Mouse (Mus musculus) G1E-ER4 (cell line): ENCODE measurements around the gene Itpkc. TPM values are rescaled to one million over a fixed set of nuclear protein-coding genes. Genes with fewer than 3 reads are reported as not detected.

Experiments used
- GATA1 ChIP-seq: IDR thresholded peaks from one replicate; pipeline ENCODE4 v1.8.0; 2012; ENCODE audit warnings: low read length, inconsistent platforms
- polyA plus RNA-seq: library from polyadenylated mRNA; stranded (reverse); fragments of >175 nt; gene quantifications from 2 replicates; pipeline ENCODE4 v1.2.3, GENCODE M21; 2012

Gene Itpkc
- polyA plus RNA-seq, 1 experiment: 5.7 TPM

GRCm38 (mm10) chr7:27218586-27218985, 9.9 kb downstream of the Itpkc start:
- TF ChIP-seq GATA1: no peak

- TF ChIP-seq GATA1: no peak
Measured at GRCm38 (mm10) chr7:27212626-27213025, 15.8 kb downstream of the Itpkc start.

GRCm38 (mm10) chr7:27203730-27204449, 24.6 kb downstream of the Itpkc start:
- TF ChIP-seq GATA1: no peak

GRCm38 (mm10) chr7:27198779-27199178, 29.7 kb downstream of the Itpkc start:
- TF ChIP-seq GATA1: no peak

- no peak for TF ChIP-seq GATA1
Measured at GRCm38 (mm10) chr7:27198355-27198754, 30.1 kb downstream of the Itpkc start.

DNA sequence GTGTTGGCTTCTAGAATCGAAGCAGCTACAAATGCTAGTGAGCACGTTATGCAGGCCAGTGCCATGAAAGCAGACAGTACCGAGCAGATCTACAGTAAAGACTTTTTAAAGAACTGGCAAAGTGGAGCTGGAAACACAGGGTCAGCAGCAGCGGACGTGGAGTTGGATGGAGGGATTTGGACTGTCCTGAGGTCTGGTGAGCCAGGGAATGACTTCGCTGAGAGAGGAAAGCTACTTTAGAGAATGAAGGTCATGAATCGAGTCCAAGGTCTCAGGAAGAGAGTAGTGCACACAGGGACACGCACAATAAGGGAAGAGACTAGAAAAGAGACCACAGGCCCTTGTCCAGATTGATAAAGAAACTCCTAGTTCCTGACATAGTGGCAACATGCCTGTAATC, 30.8 kb downstream of the Itpkc start:
- no peak for TF ChIP-seq GATA1

DNA sequence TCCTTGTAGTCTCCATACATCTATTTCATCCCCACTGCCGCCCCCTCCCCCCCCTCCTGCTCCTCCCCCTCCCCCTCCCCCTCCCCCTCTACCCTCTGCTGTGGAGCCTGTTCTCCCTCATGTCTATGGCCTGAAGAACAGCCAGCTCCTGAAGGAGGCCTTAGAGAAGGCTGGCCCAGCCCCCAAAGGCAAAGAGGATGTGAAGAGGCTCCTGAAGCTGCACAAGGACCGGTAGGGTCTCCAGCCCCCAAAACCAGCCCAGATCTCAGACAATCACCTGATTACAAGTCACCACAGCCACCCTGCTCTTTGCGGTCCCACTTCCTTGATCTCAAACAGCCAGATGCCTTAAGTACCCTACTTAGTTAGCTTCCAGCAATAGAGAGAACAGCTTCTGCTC, 31.3 kb downstream of the Itpkc start:
- TF ChIP-seq GATA1: no peak

DNA sequence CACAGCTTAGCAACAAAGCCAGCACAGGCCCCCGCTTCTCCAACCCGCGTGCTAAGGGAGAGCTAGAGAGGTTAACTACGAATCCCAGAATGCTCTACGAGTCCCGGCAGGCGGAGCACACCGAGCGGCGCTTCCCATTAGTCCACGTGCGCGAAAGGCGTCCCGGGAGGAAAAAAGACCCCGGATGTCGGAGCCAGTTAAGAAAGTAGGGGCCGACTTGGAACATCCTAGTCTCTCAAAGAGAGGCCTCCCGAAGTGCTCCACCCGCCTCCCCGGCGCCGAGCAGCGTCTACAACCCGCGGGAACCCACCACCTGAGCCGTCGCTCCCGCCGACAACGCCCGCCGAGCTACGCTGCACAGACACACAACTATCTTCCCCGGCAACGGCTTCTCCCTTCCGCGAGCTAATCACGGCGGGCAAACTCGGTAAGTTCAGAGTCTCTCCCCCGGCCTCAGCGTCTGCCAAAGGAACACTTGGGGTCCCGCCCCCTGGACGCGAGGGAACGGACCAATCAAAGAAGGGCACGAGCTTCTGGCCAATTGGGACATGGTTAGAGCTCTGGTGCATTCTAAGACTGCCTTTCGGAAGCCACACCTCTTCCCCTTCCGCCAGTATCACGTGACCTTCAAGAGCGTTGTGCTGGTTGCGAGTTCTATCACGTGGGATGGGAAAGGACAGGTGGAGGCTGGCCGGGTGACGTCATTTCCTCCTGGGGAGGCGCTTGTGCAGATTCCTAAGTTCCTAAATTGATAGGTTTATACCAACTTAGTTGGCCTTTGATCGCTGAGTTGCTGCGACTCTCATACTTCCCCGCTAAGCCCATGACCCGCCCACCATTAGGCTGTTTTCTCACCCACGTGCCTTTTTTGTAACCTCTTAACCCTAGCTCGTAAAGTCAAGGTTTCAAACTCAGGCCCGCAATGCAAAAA, 32.5 kb downstream of the Itpkc start, which contains the start of the genes BC024978 and Snrpa:
Gene BC024978, plus strand, starts transcription at position 101 of the 931 bp plus-strand sequence.
Gene Snrpa, minus strand, starts transcription at position 591 of the 931 bp plus-strand sequence.
- no peak for TF ChIP-seq GATA1

DNA sequence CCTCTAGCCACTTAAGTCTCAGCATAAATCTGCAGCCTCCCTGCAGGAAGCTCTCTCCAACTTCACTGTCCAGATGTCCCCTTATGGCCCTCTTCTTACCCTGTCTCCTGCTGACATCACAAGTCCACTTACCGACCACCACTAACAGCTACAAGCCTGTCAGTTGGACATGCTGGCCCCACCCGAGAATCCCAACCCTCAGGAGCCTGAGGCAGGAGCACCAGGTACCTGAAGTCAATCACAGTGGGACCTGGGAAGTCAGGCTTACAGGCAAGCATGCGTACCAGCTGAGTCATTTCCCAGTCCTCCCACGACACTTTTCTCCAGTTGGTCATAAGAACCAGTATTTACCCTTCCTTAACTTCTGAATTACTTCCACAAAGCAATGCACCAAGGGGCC, 34.7 kb downstream of the Itpkc start:
- no peak for TF ChIP-seq GATA1

DNA sequence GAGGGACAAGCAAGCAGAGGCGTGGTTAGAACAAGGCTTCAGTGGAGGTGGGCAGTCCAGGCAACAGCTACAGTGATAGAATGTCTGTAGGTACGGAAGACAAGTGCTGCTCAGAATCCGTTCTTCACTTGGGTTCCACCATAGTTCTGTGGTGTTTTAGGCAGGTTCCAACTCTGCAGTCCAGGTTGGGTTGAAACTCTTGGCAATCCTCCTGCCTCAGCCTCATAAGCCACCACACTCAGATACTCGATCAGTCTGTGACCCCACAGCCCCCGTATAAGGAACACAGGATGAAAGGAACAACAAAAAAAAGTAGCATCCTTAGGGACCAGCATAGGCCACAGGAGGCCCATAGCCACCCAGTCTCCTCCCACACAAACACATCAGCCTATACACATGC, 36.0 kb downstream of the Itpkc start:
- no peak for TF ChIP-seq GATA1

DNA sequence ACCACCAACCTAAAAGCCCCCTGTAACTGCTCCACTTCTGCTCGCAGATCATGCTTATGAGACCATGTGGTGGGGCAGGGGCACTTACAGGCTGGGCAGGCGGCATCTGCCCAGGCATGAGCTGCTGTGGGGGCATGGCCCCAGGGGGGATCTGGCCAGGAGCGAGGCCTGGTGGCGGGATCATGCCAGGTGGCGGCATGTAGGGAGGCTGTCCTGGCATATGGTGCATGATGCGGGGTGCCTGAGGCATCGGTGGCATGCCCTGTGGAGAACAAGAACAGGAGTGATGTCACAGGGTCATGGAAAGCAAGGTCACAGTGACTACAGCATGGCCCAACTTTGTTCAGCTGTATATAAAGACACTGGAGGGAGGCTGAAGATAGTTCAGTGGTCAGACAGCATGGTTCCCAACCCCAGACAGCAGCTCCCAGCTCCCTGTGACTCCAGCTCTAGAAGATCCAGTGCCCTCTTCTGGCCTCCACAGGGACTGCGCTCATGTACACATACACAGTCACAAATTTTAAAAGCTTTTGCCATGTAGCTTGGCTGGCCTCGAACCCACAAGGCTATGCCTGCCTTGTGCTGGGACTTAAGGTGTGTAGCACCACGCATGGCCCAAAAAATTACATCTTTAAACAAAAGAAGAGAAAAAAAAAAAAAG, 39.1 kb downstream of the Itpkc start:
- no peak for TF ChIP-seq GATA1

DNA sequence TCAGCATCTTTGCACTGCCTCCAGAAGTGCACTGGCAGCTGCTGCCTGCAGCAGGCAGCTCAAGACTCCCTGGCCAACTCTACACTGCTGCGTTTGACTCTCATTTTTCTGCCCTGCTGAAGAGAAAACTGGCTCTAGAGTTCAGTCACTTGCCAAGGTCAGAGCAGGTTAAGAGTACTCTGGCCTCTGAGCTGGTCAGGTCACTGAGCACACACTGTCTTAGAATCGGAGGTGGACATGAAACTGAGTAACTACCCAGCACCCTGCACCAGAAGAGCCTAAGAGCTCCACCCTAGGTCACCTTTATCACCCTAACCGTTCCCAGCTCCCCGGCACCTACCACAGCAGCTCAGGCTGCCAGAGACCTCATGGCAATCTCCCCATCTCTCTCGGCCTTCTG, 42.5 kb downstream of the Itpkc start:
- TF ChIP-seq GATA1: no peak

DNA sequence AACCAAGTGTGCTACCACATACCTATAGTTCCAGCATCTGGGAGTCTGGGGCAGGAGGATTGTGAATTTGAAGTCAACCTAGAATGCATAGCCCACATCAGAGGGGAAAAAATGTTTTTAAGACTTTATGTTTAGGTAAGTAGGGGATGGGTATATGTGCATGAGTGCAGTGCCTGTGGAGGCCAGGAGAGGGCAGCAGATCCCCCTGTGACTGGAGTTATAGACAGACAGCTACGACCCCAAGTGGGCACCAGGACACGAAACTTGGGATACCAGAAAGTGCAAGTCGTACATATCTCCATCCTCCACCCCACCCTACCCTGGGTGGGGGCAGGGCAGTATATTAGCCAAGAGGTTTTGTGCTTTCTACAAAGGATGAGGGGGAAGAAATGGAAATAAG, 43.5 kb downstream of the Itpkc start:
- TF ChIP-seq GATA1: no peak

GRCm38 (mm10) chr7:27182498-27182897, 46.0 kb downstream of the Itpkc start:
- no peak for TF ChIP-seq GATA1

DNA sequence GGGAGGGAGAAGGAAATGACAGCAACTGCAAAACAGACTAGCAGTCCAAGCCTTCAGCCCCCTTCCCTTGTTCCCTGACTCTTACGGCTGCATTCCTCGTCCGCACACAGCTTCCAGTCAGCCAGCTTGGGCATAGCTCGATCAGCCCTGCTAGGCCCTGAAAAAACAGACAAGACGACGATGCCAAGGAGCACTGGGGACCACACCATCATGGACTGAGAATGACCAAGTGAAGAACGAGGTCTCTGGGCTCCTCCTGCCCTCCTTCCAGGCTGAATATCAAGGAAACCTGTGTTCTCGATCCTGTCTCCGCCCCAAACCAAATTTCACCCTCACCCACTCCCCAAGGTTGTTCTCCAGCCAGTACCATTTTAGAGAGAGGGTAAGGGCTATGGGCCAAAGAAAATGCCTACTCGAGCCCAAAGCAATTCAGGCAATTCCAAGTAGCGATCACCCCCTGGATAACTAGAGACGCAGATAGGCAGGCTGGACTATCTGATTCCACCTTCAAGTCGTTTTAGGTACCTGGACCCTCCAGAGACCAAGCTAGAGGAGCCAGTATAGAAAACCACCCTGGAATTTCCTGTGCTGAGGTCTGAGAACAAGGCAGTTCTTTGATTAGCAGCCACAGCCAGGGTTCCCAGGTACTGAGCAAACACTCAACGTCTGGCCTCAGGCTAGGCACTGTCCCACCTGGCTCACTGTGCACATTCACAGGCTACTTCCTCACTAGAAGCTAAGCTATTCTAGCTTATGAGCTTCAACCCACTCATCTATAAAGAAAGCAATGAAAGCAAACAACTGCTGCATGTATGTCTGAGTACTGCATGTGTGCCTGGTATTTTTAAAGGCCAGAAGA, 47.4 kb downstream of the Itpkc start, which contains the start of the genes Gm21983 and Mia:
Gene Gm21983, minus strand, starts transcription at position 250 of the 859 bp plus-strand sequence.
Gene Mia, minus strand, starts transcription at position 321 of the 859 bp plus-strand sequence.
- TF ChIP-seq GATA1: no peak

DNA sequence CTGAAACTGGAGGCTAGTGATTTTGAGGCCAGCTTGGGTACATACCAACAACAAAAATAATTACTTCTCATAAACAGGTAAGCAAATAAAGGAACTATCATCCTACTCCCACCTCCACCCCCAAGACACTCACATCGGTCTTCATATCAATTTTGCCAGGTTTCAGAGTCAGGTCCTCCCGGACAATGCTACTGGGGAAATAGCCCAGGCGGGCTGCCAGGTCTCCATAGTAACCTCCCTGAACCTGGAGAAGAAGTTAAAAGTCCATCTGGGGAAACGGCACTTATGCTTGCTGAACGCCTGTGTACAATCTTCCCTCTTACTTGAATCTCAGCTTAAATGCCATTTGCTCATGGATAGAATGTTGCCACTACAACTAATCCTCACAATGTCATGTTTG, 48.4 kb downstream of the Itpkc start:
- no peak for TF ChIP-seq GATA1
